ENCODE assay signal across 9 mouse cellular contexts in genomic region chr7:19871137-19871621, GRCm38 (mm10). TPM values are rescaled to one million over a fixed set of nuclear protein-coding genes. Genes with fewer than 3 reads are reported as not detected.
DNase-seq lines count a peak whose midpoint lies in the region; ATAC-seq and TF ChIP-seq lines count a peak whose summit lies in the region.
"Had no signal": no experiment of that assay in that cellular context is flagged by ENCODE, and none has a peak within 500 bp of the region (broad histone marks: within the 10 kb centered on the region; RNA-seq: fewer than 3 reads in every experiment).

No protein-coding gene starts in this region.

- TF ChIP-seq CTCF in gastrocnemius, adult 2 months (IDR thresholded peaks at IDR 0.05): no peak
- no peak for TF ChIP-seq CTCF in lung, embryonic 14.5 days (IDR thresholded peaks at IDR 0.05; ENCODE audit: low read depth)

- H3K4me1 ChIP-seq in heart, embryonic 11.5 days (ENCODE audit: control insufficient read depth, insufficient read depth, low read length): peaks cover 6% of the 10 kb centered on the region; the same call in 1 of the 2 replicates
- no peaks in the 10 kb centered on the region for H3K4me1 ChIP-seq in lung, embryonic 14.5 days (ENCODE audit: insufficient read depth)
- peaks cover 3% of the 10 kb centered on the region; the same call in 1 of the 2 replicates for H3K4me1 ChIP-seq in intestine, embryonic 16.5 days (ENCODE audit: control insufficient read depth, insufficient read depth, low read length)
- H3K4me1 ChIP-seq in midbrain, embryonic 16.5 days (ENCODE audit: control insufficient read depth, insufficient read depth, low read length): no peaks in the 10 kb centered on the region

- WGBS in heart, embryonic 11.5 days (ENCODE audit: insufficient replicate concordance): 46% methylated on average over 10 of the region's 10 CpGs
- WGBS in lung, embryonic 14.5 days: 55% methylated on average over 10 of the region's 10 CpGs
- WGBS in intestine, embryonic 16.5 days: 59% methylated on average over 10 of the region's 10 CpGs
- WGBS in midbrain, embryonic 16.5 days: 75% methylated on average over 10 of the region's 10 CpGs

- ATAC-seq in heart, embryonic 11.5 days (replicated peaks; ENCODE audit: insufficient number of reproducible peaks, low FRiP score, low TSS enrichment): peak; percentile 4; the same call in 1 of the 2 replicates
- no peak for ATAC-seq in lung, embryonic 14.5 days (ENCODE audit: insufficient read depth)
- ATAC-seq in intestine, embryonic 16.5 days: no peak
- no peak for ATAC-seq in midbrain, embryonic 16.5 days

- no peaks in the 10 kb centered on the region for H3K9me3 ChIP-seq in heart, embryonic 11.5 days (replicated peaks; ENCODE audit: control insufficient read depth, low read length)
- no peaks in the 10 kb centered on the region for H3K9me3 ChIP-seq in lung, embryonic 14.5 days (ENCODE audit: low read depth, low read length)
- H3K9me3 ChIP-seq in intestine, embryonic 16.5 days (ENCODE audit: control insufficient read depth, low read length): no peaks in the 10 kb centered on the region
- no peaks in the 10 kb centered on the region for H3K9me3 ChIP-seq in midbrain, embryonic 16.5 days (replicated peaks; ENCODE audit: control insufficient read depth, low read length, poor library complexity, severe bottlenecking)

- H3K9ac ChIP-seq in heart, embryonic 11.5 days (ENCODE audit: low read depth, low read length): no peak overlapping the region
- no peak overlapping the region for H3K9ac ChIP-seq in lung, embryonic 14.5 days
- no peak overlapping the region for H3K9ac ChIP-seq in intestine, embryonic 16.5 days (ENCODE audit: low read depth, low read length)
- no peak overlapping the region for H3K9ac ChIP-seq in midbrain, embryonic 16.5 days (ENCODE audit: low read depth, low read length)
- H3K9ac ChIP-seq: liver, embryonic 14.5 days had no signal

- H3K27me3 ChIP-seq in heart, embryonic 11.5 days (ENCODE audit: control insufficient read depth, insufficient read depth, low read length): no peaks in the 10 kb centered on the region
- no peaks in the 10 kb centered on the region for H3K27me3 ChIP-seq in lung, embryonic 14.5 days (ENCODE audit: insufficient read depth, low read length)
- H3K27me3 ChIP-seq in splenic B cell, adult 2 months (ENCODE audit: control insufficient read depth, insufficient read depth, low read length, poor library complexity, severe bottlenecking): no peaks in the 10 kb centered on the region
- no peaks in the 10 kb centered on the region for H3K27me3 ChIP-seq in intestine, embryonic 16.5 days (replicated peaks; ENCODE audit: control insufficient read depth, insufficient read depth, low read length)
- H3K27me3 ChIP-seq in midbrain, embryonic 16.5 days (ENCODE audit: control insufficient read depth, insufficient read depth, low read depth, low read length): no peaks in the 10 kb centered on the region

- DNase-seq in gastrocnemius, adult 2 months: no peak
- no peak for DNase-seq in gastrocnemius, postnatal 36 days
- DNase-seq in lung, embryonic 14.5 days: peak; percentile 28
- peak; percentile 83 for DNase-seq in splenic B cell, adult 2 months (ENCODE audit: low read depth, low spot score)
- no peak for DNase-seq in cerebellum, postnatal 25 days

- peak overlapping the region; percentile 51 for H3K27ac ChIP-seq in gastrocnemius, adult 2 months
- H3K27ac ChIP-seq in heart, embryonic 11.5 days (ENCODE audit: low read depth, low read length): no peak overlapping the region
- H3K27ac ChIP-seq in lung, embryonic 14.5 days (ENCODE audit: low read depth): no peak overlapping the region
- H3K27ac ChIP-seq in intestine, embryonic 16.5 days (ENCODE audit: low read length): no peak overlapping the region
- no peak overlapping the region for H3K27ac ChIP-seq in midbrain, embryonic 16.5 days (ENCODE audit: low read length)
- H3K27ac ChIP-seq: liver, embryonic 14.5 days had no signal

- intact Hi-C loops in gastrocnemius, adult 2 months (cut with DNase I): no loop called here
- intact Hi-C loops in gastrocnemius, postnatal 36 days (cut with DNase I): loop anchor here (10.0 kb wide), 1 partner anchor 84 kb away; the partner anchor contains the start of gene Igsf23

- H3K36me3 ChIP-seq in heart, embryonic 11.5 days (ENCODE audit: control insufficient read depth, insufficient read depth, low read length): no peaks in the 10 kb centered on the region
- no peaks in the 10 kb centered on the region for H3K36me3 ChIP-seq in lung, embryonic 14.5 days (ENCODE audit: insufficient read depth)
- no peaks in the 10 kb centered on the region for H3K36me3 ChIP-seq in splenic B cell, adult 2 months (ENCODE audit: control insufficient read depth, insufficient read depth, low read length, poor library complexity, severe bottlenecking)
- H3K36me3 ChIP-seq in intestine, embryonic 16.5 days (ENCODE audit: control insufficient read depth, insufficient read depth, low read length): no peaks in the 10 kb centered on the region
- no peaks in the 10 kb centered on the region for H3K36me3 ChIP-seq in midbrain, embryonic 16.5 days (ENCODE audit: control insufficient read depth, insufficient read depth, low read length)

- H3K4me2 ChIP-seq in heart, embryonic 11.5 days: no peak overlapping the region
- no peak overlapping the region for H3K4me2 ChIP-seq in lung, embryonic 14.5 days
- H3K4me2 ChIP-seq in intestine, embryonic 16.5 days (ENCODE audit: low read depth, low read length): no peak overlapping the region
- no peak overlapping the region for H3K4me2 ChIP-seq in midbrain, embryonic 16.5 days (ENCODE audit: low read length)

- H3K4me3 ChIP-seq in gastrocnemius, adult 2 months: no peak overlapping the region
- H3K4me3 ChIP-seq in heart, embryonic 11.5 days (ENCODE audit: low read depth, low read length): no peak overlapping the region
- H3K4me3 ChIP-seq in lung, embryonic 14.5 days (ENCODE audit: low read depth, low read length): no peak overlapping the region
- H3K4me3 ChIP-seq in intestine, embryonic 16.5 days (ENCODE audit: low read length): no peak overlapping the region
- H3K4me3 ChIP-seq in midbrain, embryonic 16.5 days (ENCODE audit: low read depth, low read length): no peak overlapping the region

RNA-seq across cellular contexts. Expression of gene Ceacam16, which starts 10.1 kb away (rescaled TPM):
- total RNA-seq in gastrocnemius, adult 2 months (2021): not detected
- total RNA-seq in gastrocnemius, postnatal 36 days (2021): not detected
- polyA plus RNA-seq in heart, embryonic 11.5 days (2014; fragmentation: Nextera tagmentation; extraction: Ambion mirVana): not detected in 2 replicates
- not detected in 2 replicates for polyA plus RNA-seq in lung, embryonic 14.5 days (2014; fragmentation: Nextera tagmentation; extraction: Ambion mirVana)
- polyA plus RNA-seq in intestine, embryonic 16.5 days (2015; fragmentation: Nextera tagmentation; extraction: Ambion mirVana): not detected in 2 replicates
- polyA plus RNA-seq in midbrain, embryonic 16.5 days (2015; fragmentation: Nextera tagmentation; extraction: Ambion mirVana): 1.6 and 1.8 TPM in 2 replicates

RNA-seq across cellular contexts. Expression of gene Ceacam19, which starts 16.6 kb away (rescaled TPM):
- total RNA-seq in gastrocnemius, adult 2 months (2021): not detected
- not detected for total RNA-seq in gastrocnemius, postnatal 36 days (2021)
- polyA plus RNA-seq in heart, embryonic 11.5 days (2014; fragmentation: Nextera tagmentation; extraction: Ambion mirVana): not detected in 2 replicates
- polyA plus RNA-seq in lung, embryonic 14.5 days (2014; fragmentation: Nextera tagmentation; extraction: Ambion mirVana): not detected in 2 replicates
- not detected in 2 replicates for polyA plus RNA-seq in intestine, embryonic 16.5 days (2015; fragmentation: Nextera tagmentation; extraction: Ambion mirVana)
- not detected in 2 replicates for polyA plus RNA-seq in midbrain, embryonic 16.5 days (2015; fragmentation: Nextera tagmentation; extraction: Ambion mirVana)

RNA-seq across cellular contexts. Expression of gene Gm19345, which starts 19.4 kb away (rescaled TPM):
- not detected for total RNA-seq in gastrocnemius, adult 2 months (2021)
- total RNA-seq in gastrocnemius, postnatal 36 days (2021): not detected
- not detected in 2 replicates for polyA plus RNA-seq in heart, embryonic 11.5 days (2014; fragmentation: Nextera tagmentation; extraction: Ambion mirVana)
- not detected in 2 replicates for polyA plus RNA-seq in lung, embryonic 14.5 days (2014; fragmentation: Nextera tagmentation; extraction: Ambion mirVana)
- 0.13 and 0.27 TPM in 2 replicates for polyA plus RNA-seq in intestine, embryonic 16.5 days (2015; fragmentation: Nextera tagmentation; extraction: Ambion mirVana)
- 21.3 and 23.9 TPM in 2 replicates for polyA plus RNA-seq in midbrain, embryonic 16.5 days (2015; fragmentation: Nextera tagmentation; extraction: Ambion mirVana)
- polyA plus RNA-seq: liver, embryonic 14.5 days had no signal

RNA-seq across cellular contexts. Expression of gene Bcl3, which starts 48.6 kb away (rescaled TPM):
- total RNA-seq in gastrocnemius, adult 2 months (2021): 1 to 10 TPM; 1.3 to 1.5 TPM
- 1 to 10 TPM; 1.1 to 1.5 TPM for total RNA-seq in gastrocnemius, postnatal 36 days (2021)
- polyA plus RNA-seq in heart, embryonic 11.5 days (2014; fragmentation: Nextera tagmentation; extraction: Ambion mirVana): 1.0 and 1.5 TPM in 2 replicates
- 4.4 and 6.7 TPM in 2 replicates for polyA plus RNA-seq in lung, embryonic 14.5 days (2014; fragmentation: Nextera tagmentation; extraction: Ambion mirVana)
- polyA plus RNA-seq in intestine, embryonic 16.5 days (2015; fragmentation: Nextera tagmentation; extraction: Ambion mirVana): 15.5 and 15.6 TPM in 2 replicates
- polyA plus RNA-seq in midbrain, embryonic 16.5 days (2015; fragmentation: Nextera tagmentation; extraction: Ambion mirVana): 0.65 and 1.0 TPM in 2 replicates

RNA-seq across cellular contexts. Expression of gene Pvr, which starts 49.8 kb away (rescaled TPM):
- total RNA-seq in gastrocnemius, adult 2 months (2021): 1 to 10 TPM; 5.9 to 6.3 TPM
- 1 to 10 TPM; 4.6 to 7.7 TPM for total RNA-seq in gastrocnemius, postnatal 36 days (2021)
- polyA plus RNA-seq in heart, embryonic 11.5 days (2014; fragmentation: Nextera tagmentation; extraction: Ambion mirVana): 12.0 and 13.0 TPM in 2 replicates
- 13.0 and 13.2 TPM in 2 replicates for polyA plus RNA-seq in lung, embryonic 14.5 days (2014; fragmentation: Nextera tagmentation; extraction: Ambion mirVana)
- 13.9 and 16.5 TPM in 2 replicates for polyA plus RNA-seq in intestine, embryonic 16.5 days (2015; fragmentation: Nextera tagmentation; extraction: Ambion mirVana)
- 9.3 and 11.5 TPM in 2 replicates for polyA plus RNA-seq in midbrain, embryonic 16.5 days (2015; fragmentation: Nextera tagmentation; extraction: Ambion mirVana)

Comparison
In these comparisons a context has a peak if more than half of its experiments do, and no peak if none do; other contexts are left out.
1. DNase-seq: peak in lung, embryonic 14.5 days (single experiment) and splenic B cell, adult 2 months (single experiment); none in gastrocnemius, adult 2 months (single experiment), gastrocnemius, postnatal 36 days (0 of 2) and cerebellum, postnatal 25 days (0 of 2).
2. RNA of gene Gm19345, which starts 19.4 kb away (polyA plus RNA-seq): 21.3 to 23.9 TPM in midbrain, embryonic 16.5 days; 0.13 to 0.27 TPM in intestine, embryonic 16.5 days, not detected in heart, embryonic 11.5 days and not detected in lung, embryonic 14.5 days; every median in the first group is over 10 times any median in the second.